Mouse (Mus musculus): ENCODE results near the gene Spry1.

DNA sequence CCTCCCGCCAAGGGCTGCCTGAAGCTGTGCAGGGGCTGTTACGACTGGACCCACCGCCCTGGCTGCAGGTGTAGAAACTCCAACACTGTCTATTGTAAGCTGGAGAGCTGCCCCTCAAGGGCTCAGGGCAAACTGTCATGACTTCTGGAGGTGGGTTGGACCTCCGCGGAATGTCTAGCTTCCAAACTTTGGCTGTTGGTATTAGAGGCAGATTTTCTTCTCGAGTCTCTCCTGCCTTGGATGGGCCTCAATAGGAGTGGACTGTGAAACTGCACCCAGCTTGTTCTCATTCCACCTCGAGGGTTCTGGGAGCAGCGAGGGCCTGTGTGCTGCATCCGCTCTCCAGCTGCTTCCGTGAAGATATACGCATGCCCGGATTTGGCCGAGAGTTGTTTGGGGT is 3.7 kb downstream of the Spry1 start:
- TF ChIP-seq CTCF (IDR thresholded peaks at IDR 0.05; ENCODE audit: extremely low read depth, insufficient read depth, low read length) (no peak), POLR2A (IDR thresholded peaks at IDR 0.05; ENCODE audit: extremely low read depth, insufficient read depth, low read length) (no peak)

Data from cortical plate, adult 2 months (tissue).